Mouse (Mus musculus) adrenal gland, postnatal 36 days (tissue): Measurements from ENCODE around the gene Tcea3. TPM values are rescaled to one million over a fixed set of nuclear protein-coding genes. Genes with fewer than 3 reads are reported as not detected.
A peak's percentile ranks its signal among the peaks of the same experiment; 100 is the strongest.

ENCODE experiments used
- DNase-seq, 2 experiments: peaks; one replicate each; pipeline ENCODE4 v3.0.0; 2021; ENCODE audit warnings: mixed read lengths in 1 of 2
- long read RNA-seq, 2 experiments: library from polyadenylated mRNA; stranded (forward); transcript quantifications; one replicate each; pipeline ENCODE4 v2.0.0; 2021; ENCODE audit warnings: borderline sequencing depth in 2 of 2
- total RNA-seq, 2 experiments: library from RNA; stranded (reverse); gene quantifications; 2 replicates each; pipeline ENCODE4 v1.2.3; 2021

Gene Tcea3
- total RNA-seq: 1 to 10 TPM; 2.7 to 2.8 TPM
- long read RNA-seq, experiment 1, transcript Tcea3-201 (11 exons, 1,251 nt): major isoform, 5 of 6 reads
- long read RNA-seq, experiment 1, partial matches to known transcripts: 1 of 6 reads
- long read RNA-seq, experiment 1, other reads (novel, unspliced or antisense): 0 of 6 reads
- long read RNA-seq, experiment 2, partial matches to known transcripts: 0 of 2 reads
- long read RNA-seq, experiment 2, other reads (novel, unspliced or antisense): 0 of 2 reads

DNA sequence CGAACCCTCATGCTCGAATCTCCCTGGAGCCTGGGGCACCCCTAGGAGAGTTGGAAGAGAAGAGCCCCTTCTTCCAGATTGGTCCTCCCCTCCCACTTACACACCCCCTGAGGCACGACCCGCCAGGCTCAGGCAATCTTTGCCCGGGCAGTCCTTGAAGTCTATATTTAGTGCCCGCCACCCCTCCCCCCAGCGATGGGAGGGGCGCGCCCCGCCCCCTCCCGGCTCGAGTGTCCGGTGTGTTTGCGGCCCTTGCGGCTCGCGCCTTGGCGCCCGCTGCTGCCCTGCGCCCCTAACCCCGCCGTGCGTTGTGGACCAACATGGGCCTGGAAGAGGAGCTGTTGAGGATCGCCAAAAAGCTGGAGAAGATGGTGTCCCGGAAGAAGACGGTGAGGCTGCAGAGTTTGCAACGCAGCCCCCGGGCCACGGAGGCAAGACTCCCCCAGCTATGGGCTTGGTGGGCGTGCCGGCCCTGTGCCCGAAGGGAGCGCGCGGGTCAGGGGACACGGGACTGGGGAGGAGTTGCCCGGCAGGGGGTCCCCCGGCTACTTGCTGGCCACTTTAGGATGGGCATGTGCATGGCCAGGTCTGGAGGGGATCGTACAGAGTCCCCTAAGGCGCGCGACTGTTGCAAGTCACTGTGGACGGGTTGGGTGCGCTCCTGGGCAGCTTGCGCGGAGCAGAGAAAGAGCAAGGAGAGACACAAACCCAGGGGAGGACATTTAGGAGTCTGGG is at the start of gene Tcea3:
Gene Tcea3, plus strand, starts transcription at position 1 of the 735 bp plus-strand sequence.
- DNase-seq: peak; percentile 53 to 67

DNA sequence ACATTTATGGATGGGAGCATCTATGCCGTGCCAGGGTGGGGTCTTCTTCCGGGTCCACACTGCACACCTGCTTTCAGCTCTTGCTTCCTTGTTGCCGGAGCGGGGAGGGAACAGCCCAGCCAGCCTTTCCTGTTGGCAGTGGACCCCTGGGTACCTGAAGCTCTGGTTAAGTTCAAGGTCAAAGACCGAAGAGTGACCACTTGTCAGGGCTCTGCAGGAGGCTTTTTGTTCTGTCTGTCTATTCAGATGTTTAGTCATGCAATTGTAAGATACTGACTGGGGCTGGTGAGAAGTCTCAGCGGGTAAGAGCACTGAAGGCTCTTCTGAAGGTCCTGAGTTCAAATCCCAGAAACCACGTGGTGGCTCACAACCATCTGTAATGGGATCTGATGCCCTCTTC is 48.7 kb upstream of the Tcea3 start:
- DNase-seq: no peak

DNA sequence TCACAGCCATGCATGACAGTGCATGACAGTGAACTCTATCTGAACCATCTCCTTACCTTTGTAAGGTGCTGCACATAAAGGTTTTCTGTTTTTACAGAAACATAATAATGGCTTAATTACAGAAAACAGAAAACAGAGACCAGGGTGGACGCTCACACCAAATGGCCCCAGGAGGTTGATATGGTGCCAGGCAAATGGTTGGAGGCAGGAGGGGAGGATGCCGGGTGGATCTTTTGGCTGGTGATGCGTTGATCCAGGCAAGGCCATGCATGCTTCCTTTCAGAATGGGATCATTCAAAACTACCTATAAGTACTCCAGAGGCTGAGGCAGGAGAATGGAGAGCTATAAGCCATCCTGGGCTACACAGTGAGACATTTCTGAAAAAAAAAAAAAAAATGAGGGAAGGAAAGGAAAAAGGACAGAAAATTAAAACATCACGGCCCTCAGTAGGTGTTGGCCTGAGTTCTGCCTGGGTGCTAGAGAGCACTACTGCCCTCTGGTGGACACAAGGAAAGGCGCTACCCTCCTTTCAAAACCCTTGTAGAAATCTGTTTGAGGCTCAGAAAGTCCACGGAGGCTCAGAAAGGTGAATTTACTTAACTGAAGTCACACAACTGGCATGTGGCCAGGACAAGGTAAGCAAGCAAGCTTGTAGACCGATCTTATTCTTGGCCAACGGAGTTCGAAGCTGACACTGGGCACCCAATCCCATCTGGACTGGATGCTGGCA is 47.8 kb upstream of the Tcea3 start:
- DNase-seq: peak; percentile 33 to 62

DNA sequence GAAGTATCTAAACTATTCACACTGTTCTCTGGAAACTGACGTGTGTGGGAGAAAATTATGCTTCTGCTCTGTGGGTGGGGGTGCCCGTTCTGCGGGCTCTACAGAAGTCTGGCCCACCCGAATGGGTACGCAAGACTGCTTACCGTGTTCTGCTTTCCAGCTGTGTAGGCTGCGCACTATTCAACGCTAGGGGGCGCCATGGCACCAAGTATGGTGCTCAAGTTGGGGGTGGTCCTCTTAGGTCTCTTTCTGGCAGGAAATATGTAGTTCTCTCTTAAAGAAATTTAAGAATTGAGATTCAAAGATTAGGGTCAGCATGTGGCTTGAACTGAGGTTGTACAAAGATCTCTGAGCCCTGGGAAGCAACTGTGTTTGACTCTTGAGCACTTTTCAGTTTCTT is 45.0 kb upstream of the Tcea3 start:
- peak; percentile 72 to 78 for DNase-seq

DNA sequence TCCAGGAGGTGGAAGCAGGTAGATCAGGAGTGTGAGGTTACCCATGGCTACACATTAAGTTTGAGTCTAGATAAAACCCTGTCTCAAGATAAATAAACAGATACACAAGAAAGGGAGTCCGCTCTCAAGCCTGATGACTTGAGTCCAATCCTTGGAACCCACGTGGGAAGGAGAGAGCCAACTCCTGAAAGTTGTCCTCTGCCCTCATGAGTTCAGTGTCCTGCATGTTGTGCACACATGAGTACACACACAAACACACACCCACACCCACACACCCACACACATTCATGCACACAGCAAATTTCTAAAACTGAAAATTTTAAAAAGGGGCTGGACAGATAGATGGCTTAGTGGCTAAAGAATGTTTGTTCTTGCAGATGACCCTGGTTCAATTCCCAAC is 42.8 kb upstream of the Tcea3 start:
- DNase-seq: no peak

DNA sequence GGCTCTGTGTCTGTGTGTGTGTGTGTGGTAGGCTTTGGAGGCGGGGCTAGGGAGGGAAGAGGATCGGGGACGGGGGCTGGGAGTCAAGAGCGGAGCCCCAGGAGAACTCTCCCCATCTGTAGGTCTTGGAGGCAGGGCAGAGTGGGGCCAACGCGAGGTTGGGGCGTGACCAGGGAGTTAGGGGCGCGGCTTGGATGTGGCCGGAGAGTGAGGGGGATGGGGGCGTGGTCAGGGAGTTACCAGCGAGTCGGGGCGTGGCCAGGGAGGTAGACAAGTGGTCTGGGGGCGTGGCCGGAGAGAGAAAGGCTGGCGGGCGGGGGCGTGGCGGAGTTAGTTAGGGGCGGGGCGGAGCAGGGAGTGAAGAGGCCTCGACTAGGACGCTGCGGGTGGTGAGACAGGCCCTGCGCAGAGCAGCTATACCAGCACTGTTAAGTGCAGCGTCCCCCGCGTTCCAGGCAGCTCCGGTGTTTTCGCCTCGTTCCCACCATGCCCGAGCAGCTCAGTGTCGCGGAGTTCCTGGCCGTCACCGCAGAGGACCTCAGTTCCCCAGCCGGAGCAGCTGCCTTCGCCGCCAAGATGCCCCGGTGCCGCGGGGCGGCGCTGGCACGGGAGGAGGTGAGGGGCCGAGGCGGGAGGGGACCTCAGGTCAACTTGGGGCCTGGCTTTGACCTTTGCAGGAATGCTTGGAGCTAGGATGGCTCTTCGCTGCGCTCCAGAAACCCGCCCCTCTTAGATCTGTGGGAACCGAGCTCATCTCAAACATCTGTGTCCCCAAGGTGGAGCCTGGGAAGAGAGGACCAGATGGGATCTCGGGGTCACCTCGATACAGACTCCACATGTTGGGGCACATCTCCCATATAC is 41.3 kb upstream of the Tcea3 start, which contains the start of gene Asap3:
Gene Asap3, plus strand, starts transcription at position 333 of the 861 bp plus-strand sequence.
- peak; percentile 98 to 99 for DNase-seq

DNA sequence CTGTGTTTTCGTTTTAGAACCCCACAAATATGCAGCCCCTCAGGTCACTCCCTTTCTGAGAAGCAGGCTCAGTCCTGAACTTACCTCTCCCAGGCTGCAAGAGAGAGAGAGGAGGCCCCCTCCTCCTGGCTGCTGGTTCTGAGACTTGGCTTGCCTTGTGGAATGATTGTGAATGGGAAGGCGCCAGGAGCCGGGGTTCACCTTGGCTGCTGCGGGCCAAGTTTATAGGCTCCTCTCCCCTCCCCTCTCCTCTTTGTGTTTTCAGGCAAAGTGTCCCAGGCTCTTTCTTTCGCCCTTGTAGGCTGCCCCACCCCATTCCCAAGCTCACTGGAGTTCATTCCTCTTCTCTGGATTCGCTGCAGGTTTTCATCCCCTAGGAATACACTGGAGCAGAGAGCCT is 40.6 kb upstream of the Tcea3 start:
- DNase-seq: no peak

DNA sequence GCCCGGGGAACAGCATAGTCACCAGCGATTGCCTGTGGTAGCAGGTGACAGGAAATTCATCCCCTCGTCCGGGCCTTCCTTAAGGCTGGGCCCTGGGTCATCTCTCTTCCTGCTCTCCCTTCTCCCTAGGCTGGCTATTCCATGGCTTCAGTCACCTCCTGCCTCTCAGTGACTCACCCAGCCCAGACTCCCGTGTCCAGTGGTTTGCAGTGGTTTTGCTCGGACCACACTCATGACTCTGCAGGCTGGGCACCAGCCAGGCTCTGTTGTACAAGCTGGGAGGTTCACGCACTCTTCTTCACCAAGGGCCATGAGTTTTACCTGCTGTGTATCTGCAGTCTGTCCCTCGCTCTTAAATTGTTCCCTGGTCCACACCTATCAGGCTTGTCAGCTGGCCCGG is 36.6 kb upstream of the Tcea3 start:
- peak; percentile 41 to 64 for DNase-seq

DNA sequence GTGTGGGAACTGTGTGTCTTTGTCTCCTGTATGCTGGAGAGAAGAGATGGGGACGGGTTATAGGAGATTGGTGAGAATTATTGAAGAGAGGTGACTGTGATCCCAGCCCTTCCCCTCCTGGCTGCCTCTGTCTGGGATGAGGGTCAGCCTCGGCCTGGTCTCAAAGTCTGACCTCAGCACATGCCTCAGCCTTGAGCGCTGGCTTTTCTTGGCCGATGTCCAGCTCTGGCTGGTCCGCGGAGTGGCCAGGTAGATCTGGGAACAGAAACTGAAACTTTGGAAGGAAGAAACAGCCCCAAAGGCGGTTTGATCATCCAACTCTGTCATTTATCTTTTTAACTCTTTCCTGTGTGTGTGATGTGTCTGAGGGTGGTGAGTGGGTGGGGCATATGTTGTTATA is 33.9 kb upstream of the Tcea3 start:
- peak; percentile 65 to 74 for DNase-seq

DNA sequence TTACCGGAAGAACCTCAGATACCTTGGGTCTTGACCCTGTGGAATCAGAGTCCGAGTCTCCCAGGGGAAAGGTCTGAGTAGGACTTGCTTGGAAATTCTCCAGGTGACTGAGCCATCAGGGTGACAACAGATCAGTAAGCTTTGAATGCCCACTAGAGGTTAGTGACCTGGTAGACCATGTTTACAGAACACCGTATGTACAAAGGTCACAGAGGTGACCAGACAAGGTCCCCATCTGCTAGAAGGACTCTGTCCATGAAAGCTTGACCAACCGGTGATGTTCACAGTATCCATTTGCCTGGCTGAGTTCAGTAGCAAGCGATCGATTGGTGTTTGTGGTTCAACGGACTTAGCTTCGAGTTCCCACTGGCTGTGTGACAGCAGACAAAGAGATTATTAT is 32.7 kb upstream of the Tcea3 start:
- DNase-seq: no peak

DNA sequence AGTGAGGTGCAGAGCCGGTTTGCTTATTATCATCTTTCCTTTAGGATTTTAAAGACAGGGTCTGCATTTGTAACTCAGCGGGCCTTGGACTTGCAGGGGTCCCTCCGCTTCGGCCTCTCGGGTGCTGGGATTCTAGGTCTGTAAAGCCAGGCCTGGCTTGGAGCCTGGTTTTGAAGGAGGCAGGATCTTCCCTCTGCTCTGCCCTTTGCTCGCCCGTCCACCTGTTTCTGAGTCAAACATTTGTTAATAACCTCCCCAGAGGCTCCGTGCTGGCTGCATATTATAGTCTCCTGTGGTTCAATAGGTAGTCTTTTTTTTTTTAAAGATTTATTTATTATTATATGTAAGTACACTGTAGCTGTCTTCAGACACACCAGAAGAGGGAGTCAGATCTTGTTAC is 32.0 kb upstream of the Tcea3 start:
- DNase-seq: no peak

DNA sequence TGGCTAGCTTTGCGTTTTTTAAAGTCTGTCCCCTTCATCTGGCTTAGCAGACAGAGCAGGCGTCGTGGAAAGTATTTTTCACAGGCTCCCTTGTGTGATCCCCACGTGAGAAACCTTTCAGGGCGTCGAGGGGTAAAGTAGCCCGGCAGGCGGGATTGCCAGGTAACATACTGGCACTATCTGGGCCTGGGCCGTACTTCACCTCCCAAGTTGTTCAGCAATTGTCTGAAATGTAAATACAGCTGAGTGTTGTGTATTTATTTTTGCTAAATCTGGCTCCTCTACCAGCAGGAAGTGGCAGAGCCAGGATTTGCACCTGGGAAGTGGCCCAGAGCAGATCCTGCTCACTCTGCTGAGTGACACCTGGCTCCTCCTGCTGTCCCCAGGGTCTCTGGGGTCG is 30.5 kb upstream of the Tcea3 start:
- no peak for DNase-seq

DNA sequence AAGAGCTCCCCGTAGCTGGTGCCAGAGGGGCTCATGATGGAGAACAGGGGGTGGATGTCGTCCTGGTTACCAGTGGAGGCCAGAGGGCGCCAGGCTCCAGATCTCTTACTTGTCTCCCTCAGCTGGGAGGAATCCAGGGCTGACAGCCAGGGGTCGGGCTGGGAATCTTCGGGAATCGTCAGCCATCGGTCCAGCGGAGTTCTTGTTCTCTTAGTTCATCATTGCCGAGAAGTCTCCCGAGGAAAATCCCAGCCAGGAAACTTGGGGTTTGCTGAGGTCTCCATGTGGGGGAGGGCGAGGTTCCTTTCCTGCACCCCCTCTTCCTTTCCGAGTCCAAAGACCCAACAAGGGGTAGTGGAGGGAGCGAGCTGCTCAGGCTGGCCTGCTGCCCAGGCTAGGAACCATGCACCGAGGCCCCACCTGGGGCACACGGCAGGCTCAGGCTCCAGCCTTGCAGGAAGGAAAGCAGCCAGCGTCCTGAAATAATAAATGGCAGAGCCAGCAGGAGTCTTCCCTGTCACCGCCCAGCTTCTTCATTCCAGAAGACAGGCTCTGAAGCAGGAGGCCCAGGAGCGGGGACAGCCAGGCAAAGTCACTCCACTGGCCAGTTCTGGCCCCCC is 28.8 kb upstream of the Tcea3 start:
- peak; percentile 15 to 47 for DNase-seq

DNA sequence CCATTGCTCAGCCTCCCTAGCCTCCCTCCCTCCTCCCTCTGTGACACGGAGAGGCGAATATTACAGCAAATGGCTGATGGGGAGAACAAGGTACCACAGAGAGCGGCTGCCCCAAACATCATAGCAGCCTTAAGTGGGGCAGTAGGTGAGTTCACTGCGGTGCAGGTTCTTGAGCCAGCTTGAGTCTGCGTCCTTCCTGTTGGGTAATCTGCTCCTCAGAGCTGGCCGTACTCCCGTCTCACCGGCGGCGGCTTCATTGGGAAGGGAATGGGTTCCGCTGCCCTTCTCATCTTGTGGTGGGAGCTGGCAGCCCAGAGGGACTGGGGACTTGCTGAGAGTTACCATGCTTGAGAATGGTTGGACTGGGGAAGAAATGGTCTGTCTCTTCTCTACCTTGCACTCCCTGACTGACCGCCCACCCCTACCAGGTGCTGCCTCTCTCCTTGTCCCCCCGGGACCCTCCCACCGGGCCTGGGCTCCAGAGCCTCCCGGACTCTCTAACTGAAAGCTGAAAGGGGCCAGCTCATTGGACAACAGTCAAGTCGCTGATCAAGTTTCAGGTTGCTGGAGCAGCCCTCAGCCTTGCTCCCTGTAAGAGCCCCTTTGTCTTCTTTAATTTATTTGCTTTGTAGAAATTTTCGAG is 27.3 kb upstream of the Tcea3 start:
- DNase-seq: no peak

DNA sequence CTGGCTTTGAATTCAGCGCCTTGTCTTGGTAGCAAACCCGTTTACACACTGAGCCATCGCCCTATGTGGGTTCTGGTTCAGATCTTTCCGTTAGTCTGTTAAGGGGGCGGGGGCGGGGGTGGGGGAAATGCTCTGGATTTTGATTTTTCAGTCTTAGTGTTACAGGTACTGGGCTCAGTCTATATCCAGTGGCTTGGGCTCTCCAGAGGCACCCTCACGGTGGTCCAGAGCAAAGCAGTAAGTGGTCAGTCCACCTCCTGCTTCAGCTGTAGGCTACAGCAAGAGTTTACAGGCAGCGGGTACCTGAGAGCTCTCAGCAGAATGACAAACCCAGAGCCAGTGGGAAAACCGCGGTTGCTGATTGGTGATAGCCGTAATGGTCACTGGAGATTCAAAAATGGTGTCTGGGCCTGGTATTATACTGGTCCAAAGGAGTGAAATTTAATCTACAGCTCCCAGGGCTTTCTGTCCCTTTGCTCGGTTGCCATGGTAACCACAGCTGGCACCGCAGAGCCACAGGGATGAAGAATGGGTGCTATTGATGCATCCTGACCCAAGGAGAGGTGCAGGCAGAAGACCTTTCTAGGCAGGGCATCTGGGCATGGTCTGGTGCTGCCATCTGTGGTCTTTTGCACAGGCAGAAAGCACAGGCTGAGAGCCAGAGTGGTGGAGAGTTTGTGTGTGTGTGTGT is 23.8 kb upstream of the Tcea3 start:
- DNase-seq: no peak

DNA sequence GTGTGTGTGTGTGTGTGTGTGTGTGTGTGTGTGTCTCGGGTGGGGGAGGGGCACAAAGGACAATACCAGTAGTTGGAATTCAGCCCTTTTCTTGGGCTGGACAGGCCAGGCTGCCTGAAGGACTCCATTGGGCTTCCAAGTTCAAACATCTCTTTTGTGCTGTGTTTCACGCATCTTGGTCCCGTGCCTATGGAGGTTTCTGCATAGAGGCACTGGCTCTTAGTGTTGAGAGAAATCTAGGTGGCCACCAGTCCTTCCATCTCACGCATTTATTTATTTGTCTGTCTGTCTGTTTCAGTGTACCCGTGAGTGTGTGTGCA is 23.3 kb upstream of the Tcea3 start:
- DNase-seq: no peak

DNA sequence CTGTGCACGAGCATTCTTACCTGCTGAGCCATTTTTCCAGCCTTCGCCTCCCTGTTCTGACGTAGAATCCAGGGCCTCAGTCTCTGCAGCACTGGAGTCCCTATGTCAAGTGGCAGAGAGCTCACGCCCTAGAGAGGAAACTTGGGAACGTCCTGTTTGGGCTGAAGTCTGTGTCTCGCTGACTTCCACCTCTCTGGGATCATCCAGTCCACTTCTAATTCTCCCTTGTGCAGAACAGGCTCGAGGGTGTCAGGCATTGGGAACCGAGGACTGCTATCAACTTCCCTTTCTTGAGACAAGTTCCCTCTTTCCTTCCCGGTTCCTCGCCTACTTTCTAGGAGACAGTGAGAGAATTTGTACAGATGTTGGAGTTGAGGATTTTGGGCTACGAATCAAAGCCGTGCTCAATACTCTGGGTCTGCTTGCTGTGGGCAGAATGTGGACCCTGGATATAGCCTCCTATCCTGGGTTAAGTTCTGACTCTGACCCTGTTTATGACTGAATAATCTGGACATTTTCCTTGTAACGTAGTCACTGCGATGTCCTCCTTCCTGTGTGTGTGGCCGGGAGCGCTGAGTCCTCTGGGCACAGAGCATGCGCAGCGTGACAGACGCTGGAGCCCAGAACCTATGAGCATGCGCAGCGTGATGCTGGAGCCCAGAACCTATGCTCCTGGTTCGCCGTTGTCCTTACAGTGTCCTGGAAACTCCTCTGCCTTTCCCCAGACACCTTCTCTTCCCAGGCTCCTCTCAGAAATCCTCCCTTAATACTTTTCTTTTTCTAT is 22.7 kb upstream of the Tcea3 start:
- DNase-seq: no peak

DNA sequence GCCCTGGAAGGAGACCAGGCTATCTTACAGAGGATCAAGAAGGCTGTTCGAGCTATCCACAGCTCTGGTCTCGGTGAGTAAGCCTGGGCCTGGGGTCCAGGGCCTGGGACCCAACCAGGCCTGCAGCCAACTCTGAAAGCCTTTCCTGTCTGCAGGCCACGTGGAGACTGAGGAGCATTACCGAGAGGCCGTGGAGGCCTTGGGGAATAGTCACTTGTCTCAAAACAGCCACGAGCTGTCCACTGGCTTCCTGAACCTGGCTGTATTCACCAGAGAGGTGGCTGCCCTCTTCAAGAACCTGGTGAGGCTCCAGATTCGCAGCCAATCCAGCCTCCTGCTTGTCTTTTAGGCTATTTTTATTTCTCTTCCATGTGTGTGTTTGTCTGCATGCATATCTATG is 20.1 kb upstream of the Tcea3 start:
- peak; percentile 31 to 38 for DNase-seq

DNA sequence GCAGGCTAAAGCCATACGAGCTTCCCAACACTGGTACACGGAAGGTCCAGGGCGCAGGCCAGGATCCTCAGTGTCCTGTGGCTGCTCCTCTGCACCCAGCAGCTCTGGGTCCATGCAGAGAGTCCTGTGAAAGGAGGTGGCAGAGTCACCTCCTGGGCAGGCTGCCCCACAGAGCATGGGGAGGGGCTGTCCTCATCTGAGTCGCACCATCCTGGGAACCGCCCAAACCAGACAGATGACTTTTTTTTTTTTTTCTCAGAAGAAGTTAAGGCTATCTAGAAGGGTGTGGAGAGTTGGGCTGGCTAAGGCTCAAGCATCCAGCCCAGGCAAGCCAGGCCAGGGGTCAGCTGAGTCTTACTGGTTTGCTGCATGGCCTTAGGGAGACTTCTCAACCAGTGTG is 18.9 kb upstream of the Tcea3 start:
- no peak for DNase-seq

DNA sequence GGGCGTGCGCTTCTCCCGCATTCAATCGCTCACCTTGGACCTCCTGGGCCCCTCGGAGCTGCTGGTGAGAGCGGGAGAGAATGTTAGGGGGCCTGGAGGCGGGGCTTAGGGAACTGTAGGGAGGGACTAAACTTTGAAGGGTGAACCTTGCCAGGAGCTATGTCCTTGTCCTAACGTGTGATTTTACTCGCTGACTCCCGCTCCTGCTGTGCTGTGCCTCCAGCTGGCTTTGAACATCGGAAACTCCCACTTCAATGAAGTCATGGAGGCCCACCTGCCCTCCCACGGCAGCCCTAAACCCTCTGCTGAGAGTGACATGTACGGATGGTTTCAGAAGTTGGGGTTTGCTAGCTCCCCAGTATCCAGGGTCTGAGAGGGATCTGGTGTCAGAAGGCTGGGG is 8.9 kb upstream of the Tcea3 start:
- no peak for DNase-seq
